Mouse (Mus musculus) testis, postnatal 10 days (tissue): ENCODE data around the gene Rln3.

Experiments used
- DNase-seq: peaks from one replicate; pipeline ENCODE4 v3.0.0; 2021; ENCODE audit warnings: low spot score

The Rln3 gene

DNA sequence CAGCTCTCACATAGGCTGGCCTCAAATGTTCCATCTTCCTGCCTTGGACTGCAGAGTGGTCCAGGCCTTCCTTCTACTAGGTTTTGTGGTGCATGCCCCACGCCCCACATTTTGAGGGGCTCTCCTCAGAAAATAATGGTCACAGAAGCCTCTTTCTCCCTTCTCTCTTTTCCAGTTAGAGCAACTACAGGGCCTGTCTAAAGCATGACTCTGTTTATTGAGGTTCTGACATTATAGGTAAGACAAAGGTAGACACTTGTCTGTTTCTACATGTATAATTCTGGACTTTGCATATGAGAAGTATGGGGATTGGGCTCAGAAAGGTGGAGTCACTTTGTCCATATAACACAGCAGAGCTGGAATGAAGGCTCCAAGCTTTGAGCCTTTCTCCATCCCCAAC is 20.2 kb upstream of the Rln3 start, which contains the start of gene Gm10643:
Gm10643 (minus strand) TSS at position 101 of the 400 bp plus-strand sequence.
- no peak for DNase-seq

- no peak for DNase-seq
These were observed 19.2 kb upstream of the Rln3 start for GRCm38 (mm10) chr8:84063861-84064610.

GRCm38 (mm10) chr8:84060245-84060644 is 15.4 kb upstream of the Rln3 start:
- DNase-seq = no peak

DNA sequence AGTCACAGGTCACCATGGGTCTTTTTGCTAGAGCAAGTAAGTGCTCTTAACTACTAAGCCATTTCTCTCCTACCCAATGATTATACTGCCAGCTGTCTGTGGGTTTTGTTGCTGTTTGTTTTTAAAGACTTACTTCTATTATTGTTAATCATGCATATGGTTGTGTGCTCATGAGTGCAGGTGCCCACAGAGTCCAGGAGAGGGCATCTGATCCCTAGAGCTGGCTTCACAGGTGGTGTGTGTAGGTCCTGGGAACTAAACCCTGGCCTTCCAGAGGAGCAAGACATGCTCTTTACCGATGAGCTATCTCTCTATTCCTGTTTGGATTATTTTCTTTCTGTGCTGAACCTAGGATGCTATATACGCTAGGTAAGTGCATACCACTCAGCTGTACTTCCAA is 14.4 kb upstream of the Rln3 start:
- DNase-seq = no peak

DNA sequence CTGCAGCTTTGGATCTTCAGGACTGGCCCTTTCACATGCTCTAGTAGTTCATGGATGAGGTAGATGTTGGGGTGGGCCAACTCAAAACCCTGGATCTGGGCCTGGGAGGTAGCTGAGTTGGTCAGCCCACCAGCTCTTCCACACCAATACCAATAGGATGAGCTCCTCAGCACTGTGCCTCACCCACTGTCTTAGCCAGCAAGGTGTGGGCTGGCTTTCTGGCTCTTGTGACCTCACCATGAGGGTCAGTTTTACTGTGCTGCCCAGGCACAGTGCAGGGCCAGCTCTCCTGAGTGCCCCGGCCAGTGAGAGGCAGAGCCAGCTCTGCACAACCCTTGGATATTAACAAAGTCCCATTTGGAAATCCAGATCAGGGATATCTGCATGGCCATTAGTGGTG is 13.0 kb upstream of the Rln3 start:
- no peak for DNase-seq

GRCm38 (mm10) chr8:84053229-84053628 is 8.4 kb upstream of the Rln3 start:
- DNase-seq = no peak

- DNase-seq = no peak
These were observed 7.9 kb upstream of the Rln3 start for GRCm38 (mm10) chr8:84052746-84053145.

- no peak for DNase-seq
These were observed 3.4 kb upstream of the Rln3 start for GRCm38 (mm10) chr8:84048171-84048570.

DNA sequence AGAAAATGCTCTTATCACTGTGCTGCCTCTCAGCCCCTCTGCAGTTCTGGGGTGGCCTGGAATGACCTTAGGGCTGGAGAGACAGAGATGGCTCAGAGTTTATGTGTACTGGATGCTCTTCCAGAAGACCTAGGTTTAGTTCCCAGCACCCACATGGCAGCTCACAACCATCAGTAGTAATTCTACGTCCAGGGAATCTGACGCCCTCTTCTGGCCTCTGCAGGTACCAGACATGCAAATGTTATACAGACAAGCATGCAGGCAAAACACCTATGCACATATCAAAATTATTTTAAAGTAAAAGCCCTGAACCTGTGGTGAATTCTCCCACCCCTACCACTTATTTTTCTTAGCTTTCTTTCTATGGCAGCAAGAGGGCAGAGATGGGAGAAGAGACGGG is 1.7 kb upstream of the Rln3 start:
- DNase-seq = no peak

DNA sequence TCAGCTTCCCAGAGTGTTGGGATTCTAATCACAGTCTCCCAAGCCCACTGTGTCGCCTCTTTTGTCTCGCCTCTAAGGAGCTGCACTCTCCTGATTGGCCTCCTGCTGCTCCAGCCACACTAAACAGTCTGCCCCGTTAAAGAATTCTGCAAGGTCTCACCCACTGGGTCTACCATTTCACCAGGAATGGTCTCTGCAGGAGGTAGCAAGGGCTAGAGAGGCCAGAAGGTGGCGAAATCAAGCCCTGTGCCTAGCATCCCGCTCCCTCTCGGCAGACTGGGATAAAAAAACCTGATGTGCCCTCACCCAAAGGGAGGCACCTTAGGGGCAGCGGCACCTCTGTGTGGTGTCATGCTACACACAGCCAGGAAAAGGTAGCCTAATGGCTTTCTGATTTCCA is 697 bp downstream of the Rln3 start:
- DNase-seq = no peak

DNA sequence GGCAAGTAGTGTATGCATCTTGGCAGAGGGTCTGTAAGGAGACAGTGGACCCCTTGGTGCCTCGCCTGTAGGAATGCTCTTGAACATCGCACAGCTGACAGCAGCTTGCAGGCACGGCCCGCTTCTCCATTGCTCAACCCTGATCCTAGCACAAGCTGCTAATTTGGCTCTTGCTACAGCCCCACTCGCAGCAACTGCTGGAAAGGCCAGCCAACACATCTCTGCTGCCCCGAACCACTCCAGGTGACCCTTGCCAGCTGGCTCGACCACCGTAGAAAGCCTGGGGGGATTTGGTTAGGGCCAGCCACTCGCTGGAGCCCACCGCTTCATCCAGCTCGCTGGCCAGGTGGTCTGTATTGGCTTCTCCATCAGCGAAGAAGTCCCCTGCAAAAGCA is 1.9 kb downstream of the Rln3 start:
- no peak for DNase-seq

GRCm38 (mm10) chr8:84042066-84042947 is 2.5 kb downstream of the Rln3 start, which contains the start of gene Il27ra:
Il27ra (minus strand) TSS chr8:84042589.
- peak; percentile 84 for DNase-seq

DNA sequence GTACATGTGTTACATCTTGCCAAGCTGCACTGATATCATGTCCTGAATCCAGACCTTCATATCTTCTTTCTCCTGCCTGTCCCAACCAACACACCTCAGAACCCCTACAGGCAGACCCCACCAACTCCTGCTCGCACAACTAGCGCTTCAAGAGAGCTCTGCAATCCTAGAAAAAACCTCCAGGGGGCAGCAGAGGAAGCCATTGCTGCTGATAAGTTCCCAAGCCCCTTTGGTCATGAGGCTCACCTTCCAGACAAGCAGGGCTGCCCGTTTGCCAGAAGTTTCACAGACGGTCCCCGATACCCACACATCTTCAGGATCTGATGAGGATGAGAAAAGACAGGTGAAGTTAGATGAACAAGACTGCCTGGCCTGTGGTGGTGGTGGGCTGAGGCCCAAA is 5.8 kb downstream of the Rln3 start:
- peak; percentile 84 for DNase-seq

GRCm38 (mm10) chr8:84038015-84038414 is 6.8 kb downstream of the Rln3 start:
- DNase-seq = peak; percentile 71

DNA sequence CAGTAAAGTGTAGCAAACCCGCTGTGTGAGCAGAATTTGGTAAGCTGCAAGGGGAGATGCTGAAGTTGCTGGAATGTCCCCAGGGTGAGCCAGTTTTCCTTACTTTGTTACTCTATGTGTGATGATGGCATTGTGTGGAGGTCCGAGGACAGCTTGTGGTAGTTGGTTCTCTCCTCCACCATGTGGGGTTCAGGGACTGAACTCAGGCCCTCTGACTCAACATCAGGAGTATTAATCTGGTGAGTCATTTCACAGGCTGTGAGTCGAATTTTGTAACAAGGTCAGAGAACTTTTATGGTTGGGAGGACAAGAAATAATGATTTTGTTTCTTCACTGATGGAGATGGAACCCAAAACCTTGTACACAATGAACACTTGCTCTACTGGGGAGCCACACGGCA is 12.0 kb downstream of the Rln3 start:
- DNase-seq = no peak

GRCm38 (mm10) chr8:84029272-84029671 is 15.5 kb downstream of the Rln3 start:
- DNase-seq = no peak

DNA sequence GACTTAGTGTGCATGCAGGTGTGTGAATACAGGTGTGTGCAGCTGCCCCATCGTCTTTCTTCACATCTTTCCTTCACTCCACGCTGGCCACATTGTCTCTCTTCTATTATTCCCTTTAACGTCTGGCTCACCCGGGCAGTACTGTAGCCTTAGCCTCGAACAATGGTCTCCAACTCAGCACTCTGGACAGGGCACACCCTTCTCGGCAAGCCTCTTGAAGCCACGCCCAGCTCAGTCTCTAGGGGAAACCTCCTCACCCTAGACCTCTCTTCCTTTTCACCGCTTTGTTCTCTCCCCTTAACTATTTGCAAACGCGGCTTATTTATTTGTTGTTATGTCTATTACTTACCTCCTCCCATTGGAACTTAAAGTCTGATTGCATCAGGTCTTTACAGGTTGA is 17.4 kb downstream of the Rln3 start:
- DNase-seq = no peak

DNA sequence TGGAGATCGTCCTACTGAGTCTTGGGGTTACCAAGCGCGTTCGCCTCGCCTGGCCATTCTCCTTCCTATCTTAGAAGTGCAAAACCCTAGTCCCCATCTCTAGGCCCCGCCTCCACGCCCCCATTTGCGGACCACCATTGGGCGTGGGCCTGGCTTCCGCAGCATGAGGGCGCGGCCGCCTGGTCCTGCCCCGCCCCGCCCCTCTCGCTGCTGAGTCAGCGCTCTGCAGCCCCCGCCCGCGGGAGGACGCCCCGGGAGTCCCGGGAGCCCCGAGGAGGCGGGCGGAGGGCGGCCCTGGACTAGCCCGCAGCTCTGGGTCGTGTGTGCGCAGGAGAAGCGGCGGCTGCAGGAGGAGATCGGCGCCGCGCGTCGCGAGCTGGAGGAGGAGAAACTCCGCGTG is 18.9 kb downstream of the Rln3 start:
- peak; percentile 83 for DNase-seq

DNA sequence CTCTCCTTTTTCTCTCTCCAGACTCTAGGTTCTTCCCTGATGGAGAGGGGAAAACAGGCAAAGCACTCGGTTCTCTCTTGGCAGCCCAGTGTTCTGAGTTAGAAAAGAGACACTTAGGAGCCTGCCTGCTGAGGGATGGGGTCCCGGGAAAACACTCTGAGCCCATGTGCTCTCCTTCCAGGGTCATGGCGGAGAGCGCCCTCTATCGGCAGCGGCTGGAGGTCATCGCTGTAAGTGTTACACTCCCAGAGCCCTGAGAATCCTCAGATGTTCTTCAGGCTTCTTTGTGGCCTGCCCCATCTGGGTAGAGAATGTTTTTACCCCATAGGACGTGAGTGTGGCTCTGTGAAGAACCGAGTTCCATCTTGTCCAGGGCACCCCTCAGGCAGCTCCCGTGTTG is 20.6 kb downstream of the Rln3 start:
- peak; percentile 86 for DNase-seq

DNA sequence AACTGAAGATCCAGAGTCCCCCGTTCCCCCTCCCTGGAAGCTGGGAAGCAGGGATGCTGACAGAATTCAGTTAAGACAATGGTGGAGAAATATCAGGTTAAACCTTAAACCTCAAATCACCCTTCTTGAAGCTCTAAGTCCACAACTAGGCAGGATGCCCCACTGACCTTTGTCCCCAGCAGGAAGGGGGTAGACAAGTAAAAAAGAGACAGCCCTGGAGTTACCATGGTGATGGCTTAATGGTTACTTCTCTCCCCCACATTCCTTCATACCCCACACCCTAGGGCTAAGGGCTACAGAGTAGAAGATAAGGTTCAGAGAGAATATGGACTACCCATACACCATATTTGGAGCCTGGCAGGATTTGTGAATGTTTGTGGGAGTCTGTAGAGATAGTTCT is 21.2 kb downstream of the Rln3 start:
- DNase-seq = no peak

DNA sequence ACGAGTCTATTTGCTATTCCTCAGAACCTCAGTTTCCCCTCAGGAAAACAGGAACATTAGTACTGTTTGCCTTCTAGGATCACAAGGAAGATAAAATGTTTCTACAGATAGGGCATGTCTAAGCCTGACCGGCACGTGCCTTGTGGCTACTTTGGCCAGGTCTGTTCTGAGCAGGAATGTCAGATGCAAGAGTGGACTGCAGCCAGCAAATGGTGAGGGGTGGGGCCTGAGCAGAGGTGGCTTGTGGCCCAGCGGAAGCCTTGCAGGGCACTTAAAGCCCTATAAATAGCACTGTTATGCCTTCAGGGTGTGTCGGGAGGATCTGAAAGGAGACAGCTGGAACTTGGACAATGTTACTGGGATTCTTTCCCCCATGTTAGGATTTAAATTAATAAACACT is 21.7 kb downstream of the Rln3 start:
- peak; percentile 71 for DNase-seq

DNA sequence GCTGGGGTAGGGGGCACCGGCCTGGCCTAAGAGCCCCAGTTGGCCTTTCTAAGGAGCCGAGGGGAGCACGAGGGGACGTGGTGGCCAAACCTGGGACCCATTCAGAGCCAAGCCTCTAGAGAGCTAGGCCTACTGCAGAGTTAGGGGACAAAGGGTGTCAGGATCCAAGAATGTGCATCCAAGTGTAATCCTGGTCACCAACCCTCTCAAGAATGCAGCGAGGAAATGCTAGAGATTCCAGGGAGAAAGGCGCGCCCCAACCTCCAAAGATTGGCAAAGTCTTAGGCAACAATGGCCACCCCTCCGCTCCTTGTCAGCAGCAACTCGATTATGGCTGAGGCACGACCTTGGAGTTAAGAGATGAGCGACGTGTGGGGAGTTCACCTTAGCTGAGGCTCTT is 23.2 kb downstream of the Rln3 start:
- DNase-seq = no peak

GRCm38 (mm10) chr8:84021096-84021495 is 23.7 kb downstream of the Rln3 start, which contains the start of gene Palm3:
Palm3 (plus strand) TSS chr8:84021471.
- DNase-seq = no peak
